Mouse (Mus musculus): ENCODE measurements at regions not wholly inside any gene's neighbourhood (a gene's known extent, or its start where the extent isn't known, plus 50 kb on each side); places are given as distances from the start of the nearest gene placed in this dataset.

DNA sequence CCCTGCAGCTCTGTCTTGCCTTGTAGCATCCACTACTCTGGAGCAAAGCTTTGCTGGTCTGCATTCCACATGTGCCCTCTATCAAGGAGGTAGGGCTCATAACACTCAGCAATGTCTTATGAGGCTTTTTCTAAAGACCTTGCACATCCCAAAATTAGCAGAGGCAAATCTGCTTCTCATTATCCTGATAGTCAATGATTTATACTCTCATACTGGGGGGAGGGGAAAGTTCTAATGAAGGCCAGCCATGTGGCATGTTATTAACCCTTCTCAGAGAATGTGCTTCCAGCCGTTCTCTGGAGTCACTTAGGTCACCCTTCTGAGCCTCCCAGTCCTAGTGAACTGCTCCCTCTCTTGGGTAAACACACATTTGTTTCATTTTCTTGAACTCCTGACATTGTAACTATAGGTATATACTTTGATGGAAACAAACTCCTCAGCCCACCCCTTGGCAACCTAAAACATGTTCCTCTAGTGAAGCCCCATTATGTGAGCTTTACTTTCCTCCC is 307.7 kb upstream of the Nt5c1b start:
- DNase-seq (ENCODE audit: low read depth, low spot score), result no peak

DNA sequence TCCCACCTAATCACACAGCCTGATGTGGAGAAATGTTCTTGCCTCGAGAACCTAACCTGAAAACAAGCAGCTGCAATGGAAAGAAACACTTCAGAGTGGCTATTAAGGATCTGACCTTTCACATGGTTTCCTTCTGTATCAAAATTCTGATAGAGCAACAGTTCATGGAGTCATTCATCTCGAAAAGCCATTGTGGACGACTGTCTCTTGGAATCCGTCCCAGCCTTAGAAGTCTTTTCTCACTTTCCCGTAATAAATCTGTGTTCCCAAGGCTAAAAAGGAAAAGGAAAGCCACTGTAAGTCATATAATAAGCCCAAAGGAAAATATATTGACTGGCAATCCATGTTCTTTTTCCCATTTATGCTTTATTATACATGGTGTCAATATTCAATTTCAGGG is 291.4 kb upstream of the Nt5c1b start:
- DNase-seq (ENCODE audit: low read depth, low spot score), result no peak

DNA sequence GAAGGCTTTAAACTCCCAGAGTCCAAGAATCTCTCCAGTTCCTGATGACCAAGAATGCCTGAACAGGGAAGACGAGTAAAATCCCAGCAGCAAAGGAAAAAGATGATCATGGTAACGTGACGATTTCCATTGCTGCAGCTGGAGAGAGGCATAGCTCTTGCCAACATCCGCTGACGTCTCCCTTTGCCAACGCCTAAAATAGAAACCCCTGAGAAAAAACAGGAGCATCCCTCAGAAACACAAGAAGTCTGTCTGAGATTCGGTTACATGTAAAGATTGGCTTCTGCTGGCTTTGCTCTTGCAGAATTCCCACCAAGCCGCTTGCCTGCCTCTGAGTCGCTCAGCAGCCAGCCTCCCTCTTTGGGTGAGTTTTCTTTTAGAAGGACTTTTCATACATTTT is 290.3 kb upstream of the Nt5c1b start:
- no peak for DNase-seq (ENCODE audit: low read depth, low spot score)

DNA sequence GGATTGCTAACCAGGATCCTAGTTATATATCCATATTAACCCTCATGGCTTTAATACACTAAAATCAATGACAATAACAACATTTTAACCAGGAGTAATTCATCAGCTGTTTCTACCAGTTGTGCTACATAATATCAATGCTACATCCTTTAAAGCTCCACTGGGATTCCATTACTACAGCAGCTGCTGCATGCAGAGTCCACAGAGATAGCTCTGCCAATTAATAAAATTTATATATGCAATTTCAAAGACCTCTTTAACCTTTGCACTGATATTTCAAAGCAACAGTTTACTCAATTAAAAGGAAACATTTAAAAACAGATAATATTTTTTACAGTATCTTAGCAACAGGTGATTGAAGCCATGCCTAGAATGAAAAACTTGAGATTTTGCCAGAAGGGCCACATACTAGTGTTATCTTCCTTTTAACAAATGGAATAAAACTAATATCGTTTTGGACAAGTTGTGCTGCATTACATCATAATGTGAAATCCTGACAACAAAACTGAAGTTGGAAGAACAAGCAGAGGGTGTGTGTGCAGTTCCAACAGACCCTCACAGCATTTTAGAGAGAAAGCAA is 256.8 kb upstream of the Nt5c1b start:
- DNase-seq (ENCODE audit: low read depth, low spot score), result no peak

DNA sequence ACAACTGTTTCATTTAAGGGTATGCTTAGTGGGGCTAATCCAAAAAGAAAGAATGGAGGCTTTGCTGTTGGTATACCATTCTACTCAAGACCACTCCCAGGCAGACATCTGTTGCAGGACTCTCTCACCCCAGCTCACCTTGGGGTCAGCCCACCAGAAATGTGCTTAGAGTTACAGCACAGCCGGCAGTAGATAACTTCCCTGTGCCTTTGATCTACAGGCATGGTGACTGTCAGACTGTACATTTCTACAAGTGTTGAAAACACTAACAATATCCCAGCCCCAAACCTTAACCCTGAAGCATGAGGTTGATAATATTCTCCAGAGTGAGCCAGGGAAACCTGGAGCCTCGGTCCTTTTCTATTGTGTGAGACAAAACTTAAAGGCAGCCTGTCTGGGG is 247.7 kb upstream of the Nt5c1b start:
- DNase-seq (ENCODE audit: low read depth, low spot score), result no peak

DNA sequence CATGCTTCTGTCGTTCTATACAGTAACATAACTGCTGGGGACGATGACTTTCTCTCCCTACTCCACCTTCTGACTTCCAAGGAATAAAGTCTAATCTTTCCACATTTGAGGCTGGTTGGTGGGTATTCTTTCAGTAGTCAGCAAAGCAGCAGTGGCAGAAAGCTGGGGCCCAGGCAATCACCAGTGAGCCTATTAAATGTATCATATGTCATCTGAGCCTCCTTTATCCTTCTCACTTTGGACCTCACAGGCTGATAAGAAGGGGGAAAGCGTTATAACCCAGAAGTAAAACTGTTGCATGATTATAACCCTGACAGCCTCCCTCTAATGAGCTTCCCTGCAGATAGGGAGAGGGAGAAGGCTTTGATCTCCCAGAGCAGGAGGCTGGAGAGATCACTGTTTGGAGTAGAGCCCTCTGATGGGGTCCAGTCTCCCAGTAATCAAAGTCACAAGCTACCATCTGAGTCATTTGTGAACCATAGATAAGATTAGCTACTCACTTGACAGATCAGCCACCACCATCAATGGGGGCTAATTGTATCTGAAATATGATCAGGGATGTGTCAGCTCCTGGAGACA is 241.7 kb upstream of the Nt5c1b start:
- DNase-seq (ENCODE audit: low read depth, low spot score), result no peak

DNA sequence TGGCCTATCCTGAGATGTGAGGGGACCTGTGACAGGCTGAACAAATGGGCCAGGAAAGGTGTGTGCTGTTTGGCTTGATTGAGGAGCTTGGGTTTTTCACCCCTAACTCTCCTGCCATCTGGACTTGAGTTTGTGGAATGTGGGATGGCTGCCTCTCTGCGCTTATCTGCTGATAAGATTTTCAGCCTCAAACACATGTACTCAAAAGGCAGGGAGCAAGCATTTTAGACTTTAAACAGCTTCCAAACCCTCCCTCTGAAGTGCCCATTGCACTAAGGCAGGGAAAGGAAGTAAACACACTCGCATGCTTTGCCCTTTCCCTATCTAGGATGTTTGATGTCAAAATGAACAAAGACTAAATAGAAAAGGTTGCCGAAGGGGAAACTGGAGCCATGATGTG is 235.6 kb upstream of the Nt5c1b start:
- no peak for DNase-seq (ENCODE audit: low read depth, low spot score)

DNA sequence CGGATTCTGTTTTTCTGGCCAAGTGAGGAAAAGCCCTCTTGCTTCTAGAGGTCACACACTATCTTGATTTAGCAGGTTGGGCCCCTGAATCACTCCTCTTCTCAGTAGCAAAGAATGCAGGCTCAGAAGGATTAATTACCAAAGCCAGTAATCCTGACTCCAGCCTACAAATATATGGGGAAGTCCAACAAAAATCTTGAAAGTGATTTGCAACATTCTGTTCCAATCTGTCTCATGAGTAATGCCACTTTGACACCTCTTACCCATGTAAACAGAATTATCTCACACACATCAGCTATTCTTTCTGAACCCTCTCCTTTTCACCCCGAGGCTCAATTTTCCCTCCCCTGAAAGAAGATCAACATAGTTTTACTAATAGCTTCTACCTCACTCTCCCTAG is 233.9 kb upstream of the Nt5c1b start:
- DNase-seq (ENCODE audit: low read depth, low spot score), result no peak

DNA sequence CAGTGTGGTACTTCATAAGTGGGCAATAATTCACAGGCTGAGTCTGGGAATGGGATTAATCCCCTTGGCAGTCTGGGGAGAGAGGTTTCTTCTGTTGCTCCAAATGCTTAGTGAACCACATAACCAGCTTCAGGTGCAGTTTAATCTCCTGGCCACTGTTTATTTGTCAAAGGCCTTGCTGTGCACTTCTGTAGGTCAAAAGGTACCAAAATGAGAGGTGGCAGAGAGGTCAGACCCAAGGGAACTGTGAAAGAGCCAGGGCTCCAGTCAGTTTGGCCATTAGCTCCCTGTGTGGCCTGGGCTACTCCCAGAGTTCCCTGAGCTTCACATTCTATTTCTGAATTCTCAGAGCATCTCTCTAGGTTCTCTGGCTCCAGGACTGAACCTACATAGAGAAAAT is 229.6 kb upstream of the Nt5c1b start:
- no peak for DNase-seq (ENCODE audit: low read depth, low spot score)

DNA sequence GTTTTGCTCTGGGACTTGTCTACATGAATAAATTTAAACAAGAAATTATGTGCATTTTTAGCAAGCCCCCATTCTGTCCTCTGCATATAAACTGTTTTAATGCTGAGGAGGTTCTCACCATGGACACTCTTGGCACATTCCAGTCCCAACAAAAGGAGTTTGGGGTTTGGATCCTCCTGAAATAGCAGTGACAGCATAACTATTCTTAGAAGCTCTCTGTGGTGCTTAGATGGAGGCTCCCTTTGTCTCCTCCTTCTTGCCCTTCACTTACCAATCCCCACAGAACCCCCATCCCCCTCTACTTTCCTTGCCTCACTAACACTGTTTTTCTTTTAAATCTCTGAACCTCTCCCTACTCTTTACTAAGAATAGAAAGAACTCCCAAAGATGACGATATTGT is 208.9 kb upstream of the Nt5c1b start:
- DNase-seq (ENCODE audit: low read depth, low spot score), result no peak

DNA sequence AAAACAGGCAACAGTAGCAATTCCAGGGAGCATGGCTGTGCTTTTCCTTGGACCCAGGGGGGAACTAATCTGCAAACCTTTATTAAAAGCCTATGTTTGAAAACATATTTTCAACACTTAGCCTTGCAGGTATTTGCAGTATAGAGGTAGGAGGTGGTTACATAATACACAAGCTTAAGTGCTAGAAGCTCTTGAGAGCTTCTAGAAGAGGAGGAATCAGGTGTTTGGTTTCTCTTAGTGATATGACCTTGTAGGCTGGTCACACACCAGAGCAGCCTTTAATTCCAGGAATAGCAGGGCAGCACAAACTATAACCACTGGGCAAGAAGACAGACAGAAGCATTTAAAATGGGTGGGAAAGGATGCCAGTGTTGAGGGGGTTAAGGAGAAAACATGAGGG is 201.7 kb upstream of the Nt5c1b start:
- DNase-seq (ENCODE audit: low read depth, low spot score), result no peak

DNA sequence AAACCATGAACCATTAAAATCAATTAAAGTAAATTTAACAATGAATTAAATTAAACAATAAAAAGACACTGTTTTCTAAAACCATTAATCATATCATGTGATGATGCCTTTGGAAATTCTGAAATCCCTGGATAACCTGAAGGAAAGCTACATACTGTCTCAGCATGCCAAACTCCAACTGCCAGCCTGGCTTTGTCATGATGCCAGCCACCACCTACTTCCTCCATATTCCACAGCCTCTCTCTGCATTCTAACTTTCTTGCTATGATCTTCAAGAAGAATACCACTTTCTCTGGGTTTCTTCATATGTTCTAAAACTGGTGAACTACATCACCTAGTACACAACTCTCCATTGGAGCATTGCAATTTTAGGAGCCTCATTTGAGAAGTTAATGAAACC is 201.2 kb upstream of the Nt5c1b start:
- DNase-seq (ENCODE audit: low read depth, low spot score), result no peak

DNA sequence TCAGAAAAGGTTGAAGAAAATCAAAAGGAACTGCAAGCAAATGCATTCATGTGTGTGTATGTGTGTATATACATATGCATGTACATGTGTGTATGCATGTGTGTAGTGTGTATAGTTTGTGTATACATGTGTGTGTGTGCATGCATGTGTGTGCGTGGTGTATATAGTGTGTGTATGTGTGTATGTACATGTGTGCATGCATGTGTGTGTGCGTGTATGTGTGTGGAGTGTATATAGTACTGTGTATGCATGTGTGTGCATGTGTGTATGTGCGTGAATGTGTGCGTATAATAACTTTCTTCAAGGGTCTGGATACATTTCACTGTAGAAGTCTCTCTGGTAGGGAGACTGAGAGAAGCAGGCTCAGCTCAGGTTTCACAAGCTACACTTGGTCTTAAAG is 191.1 kb upstream of the Nt5c1b start:
- DNase-seq (ENCODE audit: low read depth, low spot score), result no peak

DNA sequence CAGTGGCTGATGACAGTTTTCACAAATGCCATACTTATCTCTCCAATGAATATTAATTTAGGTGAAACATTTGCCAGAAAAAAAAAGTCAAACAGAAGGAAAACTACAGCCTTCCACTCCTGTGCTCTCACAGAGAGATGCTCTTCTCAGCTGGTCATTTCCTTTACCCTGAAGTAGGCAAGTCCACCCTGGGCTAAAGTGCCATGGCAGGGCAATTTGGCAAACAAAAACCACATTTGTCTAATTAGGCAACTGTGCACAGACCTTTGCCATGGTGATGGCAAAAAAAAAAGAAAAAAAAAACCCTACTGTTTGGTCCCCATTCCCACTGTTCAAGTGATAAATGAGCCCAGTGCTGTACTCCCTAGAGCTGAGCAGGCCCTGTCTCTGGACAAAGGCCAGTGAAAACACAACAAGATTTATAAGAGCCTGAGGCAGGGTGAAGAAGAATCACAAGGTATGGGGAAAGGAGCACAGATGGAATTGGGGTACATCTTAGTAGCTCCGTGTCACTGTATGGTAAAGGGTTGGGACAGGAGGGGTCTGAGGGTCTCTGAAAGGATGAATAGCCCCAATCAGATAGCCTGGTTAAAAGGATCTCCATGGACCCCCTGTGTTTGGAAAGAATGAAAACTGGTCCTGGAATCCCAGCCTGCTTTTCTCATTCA is 190.5 kb upstream of the Nt5c1b start:
- DNase-seq (ENCODE audit: low read depth, low spot score), result no peak

DNA sequence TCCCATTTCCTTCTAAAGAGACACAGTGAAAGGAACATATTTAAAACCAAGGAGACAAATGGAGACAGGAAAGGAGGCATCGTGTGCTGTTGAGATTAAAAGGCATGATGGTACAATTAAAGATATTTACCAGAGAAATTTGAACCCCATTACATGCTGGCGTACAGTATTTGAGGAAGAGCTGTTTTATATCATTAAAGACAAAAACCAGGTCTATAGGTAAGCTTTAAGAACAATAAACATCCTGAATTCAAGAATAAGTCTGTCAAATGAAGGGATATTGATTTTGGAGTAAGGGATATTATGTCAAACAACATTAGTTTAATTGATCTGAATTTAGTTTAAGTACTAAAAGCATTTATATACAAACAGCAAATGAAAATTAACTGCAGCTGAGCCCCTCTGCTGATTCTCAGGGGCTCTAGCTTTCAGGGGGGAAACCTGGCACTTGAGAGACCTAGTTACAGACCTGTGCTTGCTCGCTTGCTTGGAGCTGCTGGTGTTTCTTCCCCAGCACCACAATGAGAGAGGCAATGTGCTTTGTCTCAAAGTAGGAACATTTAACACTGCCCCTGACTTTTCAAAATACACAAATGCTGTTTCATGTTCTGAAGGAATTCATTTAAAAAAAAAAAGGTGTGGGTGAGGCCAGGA is 189.8 kb upstream of the Nt5c1b start:
- no peak for DNase-seq (ENCODE audit: low read depth, low spot score)

DNA sequence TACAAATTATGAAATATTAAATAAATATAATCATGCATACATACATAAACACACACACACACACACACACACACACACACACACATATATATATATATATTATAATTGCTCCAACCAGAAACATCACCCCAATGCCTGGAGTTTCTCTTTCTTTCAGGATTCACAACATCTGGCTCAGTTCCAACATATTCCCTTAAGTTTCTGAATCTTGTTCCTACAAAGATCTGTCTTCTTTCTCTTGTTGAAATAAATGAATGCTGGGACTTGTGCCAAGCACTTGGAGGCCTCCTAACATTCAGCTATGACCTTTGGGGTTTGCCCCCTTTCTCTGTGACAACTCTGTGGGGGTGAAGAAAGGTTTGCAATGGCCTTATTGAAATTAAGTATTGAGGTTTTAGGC is 187.2 kb upstream of the Nt5c1b start:
- no peak for DNase-seq (ENCODE audit: low read depth, low spot score)

DNA sequence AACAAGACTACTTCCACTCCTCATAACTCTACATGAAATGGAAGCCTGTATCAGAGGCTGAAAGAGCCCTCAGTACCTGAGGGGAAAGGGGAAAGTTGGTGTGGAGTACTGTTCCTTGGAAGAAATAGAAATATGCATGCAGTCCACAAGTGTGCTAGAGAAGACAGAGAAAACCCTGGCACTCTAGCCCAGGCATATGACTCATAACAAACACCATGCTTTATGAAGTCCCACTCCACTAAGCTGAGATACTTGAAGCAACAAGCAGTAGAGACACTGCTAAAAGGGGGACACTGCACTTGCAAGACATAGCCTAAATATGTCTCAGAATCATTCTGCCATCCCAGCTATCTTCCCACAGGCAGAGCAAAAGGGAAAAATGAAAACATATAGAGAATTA is 183.2 kb upstream of the Nt5c1b start:
- no peak for DNase-seq (ENCODE audit: low read depth, low spot score)

DNA sequence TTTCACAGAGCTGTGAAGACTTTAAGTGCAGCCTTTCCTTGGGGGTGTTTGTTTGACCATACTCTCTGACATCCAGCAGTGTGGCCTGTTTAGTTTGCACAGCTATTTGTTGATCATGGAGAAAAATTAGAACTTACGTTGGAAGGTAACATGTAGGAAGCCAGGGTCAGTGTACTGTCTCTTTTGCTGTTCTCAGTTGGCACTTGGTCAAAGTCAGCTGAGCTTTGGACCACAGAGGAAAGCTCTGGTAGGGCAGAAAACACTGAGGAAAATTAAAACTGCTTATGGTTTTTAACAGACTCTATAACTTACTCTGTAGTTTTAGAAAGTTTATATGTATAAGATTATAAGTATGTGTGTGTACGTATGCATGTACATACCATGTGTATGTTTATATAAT is 180.0 kb upstream of the Nt5c1b start:
- DNase-seq (ENCODE audit: low read depth, low spot score), result no peak

DNA sequence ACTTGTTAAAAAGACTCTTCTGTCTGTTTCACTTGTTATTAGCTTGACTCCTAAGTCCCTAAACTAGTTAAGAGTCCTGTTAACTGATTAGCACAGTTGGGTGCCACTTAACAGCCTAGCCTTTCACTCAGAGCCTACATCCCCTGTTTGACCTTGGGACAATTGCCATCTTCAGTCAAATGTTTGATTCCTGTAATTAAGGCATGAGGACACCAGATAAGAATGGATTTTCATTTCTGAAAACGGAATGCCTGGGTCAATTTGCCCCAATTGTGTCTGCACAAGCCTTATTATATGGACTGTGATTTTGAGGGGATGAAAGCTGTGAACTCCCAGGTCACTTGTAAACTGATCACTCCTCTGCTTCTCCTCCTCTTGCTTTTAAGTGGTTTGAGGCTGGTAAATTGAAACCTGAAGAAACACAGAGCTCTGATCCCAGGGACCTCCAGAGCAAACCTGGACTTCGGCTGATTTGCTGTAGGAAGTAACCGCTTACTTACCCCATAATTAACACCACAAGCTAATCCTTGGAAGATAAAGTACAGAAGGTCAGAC is 171.8 kb upstream of the Nt5c1b start:
- DNase-seq (ENCODE audit: low read depth, low spot score), result peak; percentile 1

DNA sequence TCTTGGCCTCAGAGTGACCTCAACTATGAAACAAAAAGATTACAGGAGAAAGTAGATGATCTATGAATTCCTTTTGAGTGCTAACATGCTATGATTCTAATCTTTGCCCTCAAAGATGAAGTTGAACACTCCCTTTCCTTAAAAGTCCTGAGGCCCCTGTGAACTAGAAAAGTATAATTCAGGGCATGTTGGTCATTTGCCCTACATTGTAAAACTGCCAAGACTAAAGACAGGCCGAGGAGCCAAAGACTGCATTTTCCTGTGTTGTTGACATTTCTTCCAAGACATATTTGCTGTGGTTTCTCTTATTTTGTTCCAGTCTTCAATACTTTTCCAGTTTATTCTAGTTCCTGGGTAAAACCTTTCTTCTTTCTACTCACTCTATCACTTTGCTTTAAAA is 159.9 kb upstream of the Nt5c1b start:
- DNase-seq (ENCODE audit: low read depth, low spot score), result no peak

DNA sequence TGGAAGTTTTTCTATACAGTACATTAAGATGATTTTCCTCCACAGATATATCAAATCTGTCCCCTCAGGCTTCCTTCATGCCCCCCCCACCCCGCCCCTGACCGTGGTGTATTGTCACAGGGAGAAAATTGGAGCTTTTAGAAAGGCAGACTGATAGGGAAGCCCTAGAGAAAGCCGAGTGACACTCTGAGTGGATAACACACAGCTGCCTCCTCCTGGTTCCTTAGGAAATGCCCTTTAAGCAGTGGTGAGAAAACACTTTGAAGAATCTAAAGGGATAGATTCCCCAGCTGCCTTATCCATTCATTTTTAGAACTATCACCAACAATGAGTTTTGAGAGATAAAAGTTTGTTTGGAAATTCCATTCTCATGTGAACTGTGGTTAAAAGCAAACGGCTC is 147.0 kb upstream of the Nt5c1b start:
- DNase-seq (ENCODE audit: low read depth, low spot score), result no peak

DNA sequence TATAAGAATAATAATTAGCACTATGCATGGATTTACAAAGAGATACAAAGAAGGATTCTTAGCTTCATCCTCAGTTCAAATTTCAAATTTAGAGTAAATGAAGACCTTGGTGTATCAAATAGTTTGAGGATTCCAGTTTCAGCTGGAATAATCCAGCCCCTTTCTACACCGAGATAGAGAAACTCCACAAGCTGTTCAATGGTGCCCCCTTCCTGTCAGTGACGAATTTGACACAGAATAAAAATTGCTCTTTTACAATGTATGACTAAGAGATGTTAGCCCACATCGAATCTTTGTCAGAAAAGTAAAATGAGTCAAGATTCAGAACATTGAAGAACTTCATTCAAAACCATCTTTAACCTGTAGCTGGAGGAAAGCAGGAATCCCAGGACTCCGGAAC is 145.9 kb upstream of the Nt5c1b start:
- DNase-seq (ENCODE audit: low read depth, low spot score), result no peak

DNA sequence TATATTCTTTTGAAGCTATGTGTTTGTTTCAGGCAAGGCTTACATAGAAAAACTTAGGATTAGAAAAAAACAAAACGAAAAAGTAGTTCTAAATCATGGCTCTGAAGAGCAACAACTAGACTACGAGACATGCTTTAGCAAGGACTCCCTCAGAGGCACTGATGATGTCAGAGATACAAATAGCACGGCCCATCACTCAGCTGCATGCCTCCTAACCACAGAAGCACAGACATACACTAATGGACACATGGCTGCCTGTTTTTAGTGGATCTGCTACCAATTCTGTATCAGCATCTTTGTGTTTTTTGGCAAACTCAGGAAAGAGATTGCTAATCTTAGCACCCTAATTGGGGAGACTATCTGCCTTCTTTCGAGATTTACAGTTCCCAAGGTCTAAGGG is 138.6 kb upstream of the Nt5c1b start:
- DNase-seq (ENCODE audit: low read depth, low spot score), result no peak
